Mouse (Mus musculus) CH12.LX (cell line): ENCODE results near the gene Gm21961.

ENCODE experiments used
- BHLHE40 ChIP-seq: IDR thresholded peaks from 2 replicates; pipeline ENCODE4 v1.6.1; 2011; ENCODE audit warnings: mild to moderate bottlenecking, low read depth, low read length, improper control_type of control experiment
- CHD2 ChIP-seq: IDR thresholded peaks from 2 replicates; pipeline ENCODE4 v1.6.1; 2011; ENCODE audit warnings: low read length, improper control_type of control experiment
- CTCF ChIP-seq, 2 experiments: IDR thresholded peaks in 1 of 2; conservative IDR thresholded peaks in 1 of 2; 2 replicates each; pipeline ENCODE4 v1.5.1; 2011 to 2012; ENCODE audit warnings: low read depth in 2 of 2, low read length in 2 of 2, improper control_type of control experiment in 1 of 2, inconsistent platforms in 1 of 2, mild to moderate bottlenecking in 1 of 2, moderate library complexity in 1 of 2
- E2F4 ChIP-seq: IDR thresholded peaks from 2 replicates; pipeline ENCODE4 v1.6.1; 2011; ENCODE audit warnings: low read depth, low read length, improper control_type of control experiment; ENCODE audit not compliant: insufficient replicate concordance
- ELF1 ChIP-seq: IDR thresholded peaks from 2 replicates; pipeline ENCODE4 v1.6.1; 2014; ENCODE audit warnings: low read depth, mild to moderate bottlenecking, inconsistent platforms, low read length, improper control_type of control experiment
- EP300 ChIP-seq: IDR thresholded peaks from 2 replicates; pipeline ENCODE4 v1.6.1; 2011; ENCODE audit warnings: low read length, improper control_type of control experiment
- JUN ChIP-seq: IDR thresholded peaks from 2 replicates; pipeline ENCODE4 v1.6.1; 2011; ENCODE audit warnings: low read depth, mild to moderate bottlenecking, low read length, improper control_type of control experiment, moderate library complexity; ENCODE audit not compliant: insufficient read depth
- MAX ChIP-seq: IDR thresholded peaks from 2 replicates; pipeline ENCODE4 v1.6.1; 2011; ENCODE audit warnings: low read length, improper control_type of control experiment
- MAZ ChIP-seq: IDR thresholded peaks from 2 replicates; pipeline ENCODE4 v1.6.1; 2012; ENCODE audit warnings: low read depth, mild to moderate bottlenecking, inconsistent platforms, low read length, improper control_type of control experiment, moderate library complexity
- PAX5 ChIP-seq: IDR thresholded peaks from 2 replicates; pipeline ENCODE4 v1.6.1; 2012; ENCODE audit warnings: low read length, inconsistent platforms, mixed read lengths
- POLR2A ChIP-seq: IDR thresholded peaks from 2 replicates; pipeline ENCODE4 v1.6.1; 2011; ENCODE audit warnings: low read depth, mild to moderate bottlenecking, improper control_type of control experiment, low read length
- SMC3 ChIP-seq: IDR thresholded peaks from 2 replicates; pipeline ENCODE4 v1.6.1; 2011; ENCODE audit warnings: low read depth, low read length, improper control_type of control experiment
- USF1 ChIP-seq: IDR thresholded peaks from 2 replicates; pipeline ENCODE4 v1.6.1; 2014; ENCODE audit warnings: low read depth, mild to moderate bottlenecking, inconsistent platforms, low read length, improper control_type of control experiment
- ZC3H11A ChIP-seq: IDR thresholded peaks from 2 replicates; pipeline ENCODE4 v1.6.1; 2012; ENCODE audit warnings: low read depth, mild to moderate bottlenecking, inconsistent platforms, low read length, improper control_type of control experiment

GRCm38 (mm10) chr15:64994498-64994897 lies 20.2 kb downstream of the Gm21961 start:
- no peak for TF ChIP-seq USF1
- TF ChIP-seq JUN = no peak
- no peak for TF ChIP-seq CTCF (conservative IDR thresholded peaks at IDR 0.05 in 1 of 2, IDR thresholded peaks at IDR 0.05 in 1 of 2; ENCODE audit: low read depth in 2 of 2, low read length in 2 of 2)
- TF ChIP-seq E2F4 = no peak
- TF ChIP-seq PAX5 = no peak
- no peak for TF ChIP-seq ELF1
- TF ChIP-seq POLR2A = no peak
- TF ChIP-seq SMC3 = no peak
- no peak for TF ChIP-seq BHLHE40
- TF ChIP-seq ZC3H11A = no peak
- no peak for TF ChIP-seq MAX
- TF ChIP-seq CHD2 = no peak
- no peak for TF ChIP-seq EP300
- no peak for TF ChIP-seq MAZ
